ENCODE assay signal across 15 mouse cellular contexts in the genomic region with DNA sequence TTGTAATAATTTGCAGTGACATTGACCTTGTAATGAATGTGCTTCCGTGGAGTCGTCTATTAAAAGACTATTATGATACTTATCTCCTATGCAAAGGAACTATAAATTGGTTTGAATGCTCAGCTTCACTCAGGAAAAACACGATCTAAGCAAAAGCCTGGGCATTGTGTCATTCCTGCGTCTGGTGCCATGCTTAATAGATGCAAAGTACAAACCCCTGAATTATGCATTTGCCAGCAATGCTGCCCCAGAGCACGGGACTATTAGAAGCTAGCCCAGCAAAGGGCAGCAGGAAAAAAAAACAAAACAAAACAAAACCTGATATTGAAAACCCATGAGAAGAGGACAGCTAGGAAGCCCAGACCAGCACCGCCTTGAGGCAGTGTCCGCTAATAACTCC.
"Had no signal": no experiment of that assay in that cellular context is flagged by ENCODE, and none has a peak within 500 bp of the region (broad histone marks: within the 10 kb centered on the region; RNA-seq: fewer than 3 reads in every experiment).

No protein-coding gene starts in this region.

- DNase-seq: retina, postnatal 1 day; right cerebral cortex, adult 18-20 months; right cerebral cortex, postnatal 14 days; right cerebral cortex, postnatal 25 days; right cerebral cortex, postnatal 4 days; spleen, adult 18-20 months; thymus, adult 18-20 months; thymus, adult 2 months; thymus, postnatal 14 days; thymus, postnatal 36 days; thymus, postnatal 4 days had no signal

- H3K9me3 ChIP-seq: neural tube, embryonic 13.5 days; neural tube, embryonic 15.5 days; stomach, embryonic 15.5 days had no signal

- H3K36me3 ChIP-seq: neural tube, embryonic 13.5 days; neural tube, embryonic 15.5 days; stomach, embryonic 15.5 days had no signal

- H3K27me3 ChIP-seq: neural tube, embryonic 13.5 days; neural tube, embryonic 15.5 days; stomach, embryonic 15.5 days had no signal

- H3K4me3 ChIP-seq: neural tube, embryonic 13.5 days; neural tube, embryonic 15.5 days; stomach, embryonic 15.5 days had no signal

- H3K4me2 ChIP-seq: neural tube, embryonic 13.5 days; neural tube, embryonic 15.5 days; stomach, embryonic 15.5 days had no signal

- H3K4me1 ChIP-seq: neural tube, embryonic 15.5 days; stomach, embryonic 15.5 days had no signal

- H3K9ac ChIP-seq: neural tube, embryonic 13.5 days; neural tube, embryonic 15.5 days; stomach, embryonic 15.5 days had no signal

- H3K27ac ChIP-seq: neural tube, embryonic 13.5 days; neural tube, embryonic 15.5 days; stomach, embryonic 15.5 days; stomach, postnatal 0 days had no signal
